Mouse (Mus musculus) v-Abl transformed pro-B cells (cell line): ENCODE measurements around the gene Vapa.

Experiments used
- in situ Hi-C, 2 experiments: fragments of 400-800 bp; cut with MboI; formaldehyde crosslinking; loops; one replicate each; pipeline ENCODE4 v1.15.1; 2025; ENCODE audit not compliant: unreplicated experiment in 2 of 2

Vapa gene

DNA sequence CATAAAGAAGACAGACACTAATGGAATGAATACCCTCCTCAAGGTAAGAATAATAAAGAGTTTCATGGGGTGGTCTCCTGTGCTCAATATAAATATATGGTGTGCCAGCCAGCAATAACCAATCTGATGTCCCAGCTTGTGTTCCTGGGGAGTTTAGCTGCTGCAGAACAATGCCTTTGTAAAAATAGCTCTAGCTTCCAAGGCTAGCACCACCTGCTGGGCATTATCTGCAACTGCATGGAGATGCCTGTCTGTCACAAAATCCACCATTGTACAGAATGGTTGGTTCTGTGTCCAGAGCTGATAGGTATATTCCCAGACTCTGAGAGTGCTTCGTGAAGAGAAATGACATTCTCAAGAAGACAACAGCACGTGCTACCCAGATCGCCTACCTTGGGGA is 77.2 kb downstream of the Vapa start:
- in situ Hi-C loops = loop anchor here (10.0 to 25.0 kb wide), 4 partner anchors 1024 to 1961 kb away; no protein-coding TSS in a partner anchor

DNA sequence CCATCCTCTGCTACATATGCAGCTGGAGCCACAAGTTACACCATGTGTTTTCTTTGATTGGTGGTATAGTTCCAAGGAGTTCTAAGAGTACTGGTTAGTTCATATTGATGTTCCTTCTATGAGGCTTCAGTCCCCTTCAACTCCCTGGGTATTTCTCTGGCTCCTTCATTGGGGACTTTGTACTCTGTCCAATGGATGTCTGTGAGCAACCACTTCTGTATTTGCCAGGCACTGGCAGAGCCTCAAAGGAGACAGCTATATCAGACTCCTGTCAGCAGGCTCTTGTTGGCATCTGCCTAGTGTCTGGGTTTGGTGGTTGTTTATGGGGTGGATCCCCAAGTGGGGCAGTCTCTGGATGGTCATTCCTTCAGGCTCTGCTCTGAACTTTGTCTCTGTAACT is 81.0 kb downstream of the Vapa start:
- in situ Hi-C loops = loop anchor here (10.0 to 25.0 kb wide), 4 partner anchors 1020 to 1958 kb away; no protein-coding TSS in a partner anchor
